Mouse (Mus musculus): ENCODE results near the gene Eif2b4. TPM values are rescaled to one million over a fixed set of nuclear protein-coding genes. Genes with fewer than 3 reads are reported as not detected.

Eif2b4 gene
- polyA plus RNA-seq, 1 experiment from 2014 or later = 81.4 TPM

Other genes starting within 250 kb of the Eif2b4 start
- gene Cgref1, start 247.8 kb downstream of the Eif2b4 start, polyA plus RNA-seq (2016; fragmentation: Nextera tagmentation; extraction: Ambion mirVana) = 2.2 and 3.2 TPM in 2 replicates
- 142 and 150 TPM in 2 replicates for gene Preb, start 233.1 kb downstream of the Eif2b4 start, polyA plus RNA-seq (2016; fragmentation: Nextera tagmentation; extraction: Ambion mirVana)
- not detected in 2 replicates for gene Tcf23, start 224.8 kb downstream of the Eif2b4 start, polyA plus RNA-seq (2016; fragmentation: Nextera tagmentation; extraction: Ambion mirVana)
- 60.2 and 64.8 TPM in 2 replicates for gene Atraid, start 145.1 kb downstream of the Eif2b4 start, polyA plus RNA-seq (2016; fragmentation: Nextera tagmentation; extraction: Ambion mirVana)
- 9.9 and 12.2 TPM in 2 replicates for gene Slc5a6, start 144.5 kb downstream of the Eif2b4 start, polyA plus RNA-seq (2016; fragmentation: Nextera tagmentation; extraction: Ambion mirVana)
- 64.6 and 71.3 TPM in 2 replicates for gene Cad, start 138.7 kb downstream of the Eif2b4 start, polyA plus RNA-seq (2016; fragmentation: Nextera tagmentation; extraction: Ambion mirVana)
- gene Dnajc5g, start 87.1 kb downstream of the Eif2b4 start, polyA plus RNA-seq (2016; fragmentation: Nextera tagmentation; extraction: Ambion mirVana) = not detected in 2 replicates
- 0.59 and 0.85 TPM in 2 replicates for gene Slc30a3, start 85.2 kb downstream of the Eif2b4 start, polyA plus RNA-seq (2016; fragmentation: Nextera tagmentation; extraction: Ambion mirVana)
- gene Trim54, start 76.7 kb downstream of the Eif2b4 start, polyA plus RNA-seq (2016; fragmentation: Nextera tagmentation; extraction: Ambion mirVana) = not detected in 2 replicates
- not detected in 2 replicates for gene Ucn, start 54.6 kb downstream of the Eif2b4 start, polyA plus RNA-seq (2016; fragmentation: Nextera tagmentation; extraction: Ambion mirVana)
- gene Mpv17, start 39.2 kb downstream of the Eif2b4 start, polyA plus RNA-seq (2016; fragmentation: Nextera tagmentation; extraction: Ambion mirVana) = 63.5 and 70.1 TPM in 2 replicates
- 1.5 TPM in 2 replicates for gene Gm29609, start 13.5 kb downstream of the Eif2b4 start, polyA plus RNA-seq (2016; fragmentation: Nextera tagmentation; extraction: Ambion mirVana)
- gene Gtf3c2, start 13.3 kb downstream of the Eif2b4 start, polyA plus RNA-seq (2016; fragmentation: Nextera tagmentation; extraction: Ambion mirVana) = 123 and 124 TPM in 2 replicates
- gene Snx17, start 203 bp downstream of the Eif2b4 start, polyA plus RNA-seq (2016; fragmentation: Nextera tagmentation; extraction: Ambion mirVana) = 125 and 127 TPM in 2 replicates
- gene Zfp513, start 8.9 kb upstream of the Eif2b4 start, polyA plus RNA-seq (2016; fragmentation: Nextera tagmentation; extraction: Ambion mirVana) = 11.4 and 12.3 TPM in 2 replicates
- gene Ppm1g, start 27.3 kb upstream of the Eif2b4 start, polyA plus RNA-seq (2016; fragmentation: Nextera tagmentation; extraction: Ambion mirVana) = 185 and 197 TPM in 2 replicates
- 140 and 143 TPM in 2 replicates for gene Nrbp1, start 47.4 kb upstream of the Eif2b4 start, polyA plus RNA-seq (2016; fragmentation: Nextera tagmentation; extraction: Ambion mirVana)
- gene Gm9970, start 47.8 kb upstream of the Eif2b4 start, polyA plus RNA-seq (2016; fragmentation: Nextera tagmentation; extraction: Ambion mirVana) = 0.40 TPM in 1 of 2 replicates, not detected in the other
- 16.8 and 21.2 TPM in 2 replicates for gene Krtcap3, start 58.3 kb upstream of the Eif2b4 start, polyA plus RNA-seq (2016; fragmentation: Nextera tagmentation; extraction: Ambion mirVana)
- 37.3 and 39.2 TPM in 2 replicates for gene Ift172, start 97.7 kb upstream of the Eif2b4 start, polyA plus RNA-seq (2016; fragmentation: Nextera tagmentation; extraction: Ambion mirVana)
- 54.6 and 57.1 TPM in 2 replicates for gene Fndc4, start 102.7 kb upstream of the Eif2b4 start, polyA plus RNA-seq (2016; fragmentation: Nextera tagmentation; extraction: Ambion mirVana)
- gene Gckr, start 104.0 kb upstream of the Eif2b4 start, polyA plus RNA-seq (2016; fragmentation: Nextera tagmentation; extraction: Ambion mirVana) = 0.19 and 0.29 TPM in 2 replicates

Data from embryonic facial prominence, embryonic 10.5 days (tissue).